Mouse (Mus musculus): ENCODE data around the gene Atxn1.

Gene Atxn1

GRCm38 (mm10) chr13:45857416-45857815 lies 107.4 kb downstream of the Atxn1 start:
- DNase-seq: no peak

- DNase-seq: no peak
These were observed 110.3 kb downstream of the Atxn1 start for GRCm38 (mm10) chr13:45854531-45854930.

DNA sequence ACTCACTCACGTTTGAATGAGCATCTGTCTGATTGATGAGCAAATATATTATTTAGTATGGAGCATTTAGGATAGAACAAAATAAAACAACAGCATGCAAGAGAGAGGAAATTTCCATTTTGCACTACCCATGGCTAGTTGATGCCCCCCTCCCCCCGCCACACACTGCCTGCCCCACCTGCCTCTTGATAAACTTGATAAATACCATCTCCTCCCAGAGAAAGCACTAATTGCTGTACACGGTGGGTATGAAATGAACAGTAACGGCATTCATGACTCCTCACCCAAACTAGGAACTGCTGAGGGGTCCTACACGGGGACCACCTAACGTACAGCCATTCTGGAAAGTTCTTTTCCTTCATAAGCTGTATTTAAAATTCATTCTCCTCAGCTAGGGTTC lies 111.1 kb downstream of the Atxn1 start:
- DNase-seq: no peak

GRCm38 (mm10) chr13:45852288-45852687 lies 112.5 kb downstream of the Atxn1 start:
- DNase-seq: no peak

GRCm38 (mm10) chr13:45851746-45852145 lies 113.1 kb downstream of the Atxn1 start:
- no peak for DNase-seq

- DNase-seq: no peak
These were observed 113.7 kb downstream of the Atxn1 start for GRCm38 (mm10) chr13:45851156-45851555.

DNA sequence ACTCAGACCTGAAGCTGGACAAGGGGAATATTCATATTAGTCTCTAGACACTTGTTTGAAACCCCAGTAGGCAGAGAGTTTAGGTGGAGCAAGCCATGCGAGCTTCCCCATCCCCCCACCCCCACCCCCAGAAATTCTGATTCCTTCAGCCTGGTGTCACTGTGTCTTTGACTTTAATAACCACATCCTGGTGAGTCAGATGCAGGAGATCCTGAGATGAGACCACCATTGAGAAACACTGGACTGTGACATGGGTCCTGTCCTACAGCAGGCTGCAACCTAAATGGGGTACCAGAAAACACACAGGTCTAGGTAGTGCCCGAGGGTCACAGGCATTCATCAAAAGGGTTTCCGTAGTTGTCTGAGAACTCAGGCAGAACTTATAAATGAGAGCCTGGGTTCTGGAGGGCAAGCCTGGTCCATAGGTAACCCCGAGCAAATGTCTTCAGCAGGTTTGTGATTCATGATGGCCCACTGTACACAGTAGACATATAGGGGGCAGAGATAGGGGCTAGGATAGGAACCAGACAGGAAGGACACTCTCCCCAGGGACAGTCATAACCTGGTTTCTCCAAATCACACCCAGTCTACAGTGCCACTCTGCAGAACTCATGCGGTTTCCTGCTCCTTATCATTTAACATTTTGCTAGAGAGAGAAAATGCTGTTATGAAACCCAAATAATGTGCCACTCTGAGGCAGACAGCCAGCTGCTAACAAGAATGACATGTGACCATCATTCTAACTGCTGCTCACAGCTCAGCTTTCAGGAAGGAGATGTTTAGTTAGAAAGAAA lies 114.4 kb downstream of the Atxn1 start:
- no peak for DNase-seq

DNA sequence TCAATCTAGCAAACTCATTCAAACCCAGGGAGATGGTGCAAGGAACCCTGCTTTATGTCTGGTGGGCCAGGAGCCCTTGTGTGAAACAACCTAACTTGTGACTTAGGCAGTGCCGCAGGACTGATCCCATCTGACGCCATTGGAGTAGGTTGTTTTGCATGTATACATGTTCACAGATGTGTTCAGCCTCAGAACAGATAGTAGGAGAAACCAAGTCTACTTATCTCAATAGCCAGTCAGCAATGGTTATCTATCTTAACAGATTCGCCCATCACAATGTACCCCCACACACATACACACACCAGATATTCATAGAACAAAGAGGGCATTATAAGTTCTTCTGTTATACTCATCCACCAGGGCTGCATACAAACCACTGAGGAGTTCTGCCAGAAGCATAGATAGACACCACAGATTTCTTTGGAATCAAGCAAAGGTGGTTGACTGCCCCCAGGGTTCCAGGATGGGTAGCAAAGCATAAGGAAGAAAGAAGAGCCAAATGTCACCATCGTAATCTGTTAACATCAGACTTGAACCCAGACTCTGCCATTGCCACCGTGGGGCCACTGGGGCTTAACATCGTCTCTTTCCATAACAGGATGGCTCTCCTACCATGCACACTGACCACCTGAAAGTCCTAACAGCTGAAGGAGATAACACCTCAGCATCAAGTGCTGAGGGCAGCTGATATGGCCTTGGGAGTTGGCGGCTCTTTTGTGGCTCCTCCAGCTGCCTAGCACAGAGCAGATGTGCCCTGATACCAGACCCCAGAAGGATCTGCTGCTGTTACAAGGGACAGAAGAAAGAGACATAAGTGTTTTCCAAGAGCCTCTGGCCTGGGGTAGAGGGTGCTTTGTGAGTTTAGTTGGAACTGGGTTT lies 115.4 kb downstream of the Atxn1 start:
- no peak for DNase-seq

GRCm38 (mm10) chr13:45842511-45843055 lies 122.2 kb downstream of the Atxn1 start:
- no peak for DNase-seq

GRCm38 (mm10) chr13:45839901-45840300 lies 124.9 kb downstream of the Atxn1 start:
- DNase-seq: no peak

GRCm38 (mm10) chr13:45837609-45838220 lies 127.1 kb downstream of the Atxn1 start:
- DNase-seq: no peak

DNA sequence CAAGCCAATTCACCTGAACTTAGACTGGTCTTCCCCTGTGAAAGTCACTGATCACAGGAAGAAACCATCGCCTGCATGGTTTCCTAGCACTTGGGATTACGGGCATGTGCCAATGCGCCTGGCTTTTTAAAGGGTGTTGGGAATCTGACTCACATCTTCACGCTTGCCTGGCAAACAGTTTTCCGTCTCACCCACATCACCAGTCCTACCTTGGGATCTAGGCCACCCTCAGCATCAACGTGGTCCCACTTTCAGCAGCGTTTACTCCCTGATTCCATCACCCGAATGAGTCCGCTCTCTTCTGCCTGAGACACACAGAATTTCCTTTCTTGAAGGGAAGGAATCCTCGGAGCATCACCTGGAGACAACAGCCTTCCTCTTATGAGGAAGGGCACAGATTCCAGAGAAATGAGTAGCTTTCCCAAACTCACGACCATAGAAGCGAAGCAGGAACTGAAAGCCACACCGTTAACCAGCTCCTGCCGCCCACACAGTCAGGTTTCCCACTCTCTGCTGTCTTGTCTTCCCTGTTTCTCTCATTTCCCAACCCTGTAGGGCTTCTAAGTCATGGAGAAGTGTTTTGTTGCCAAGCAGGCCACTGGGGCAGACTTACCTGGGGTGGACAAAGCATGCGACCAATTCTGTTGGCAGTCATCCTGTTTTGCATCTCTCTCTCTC lies 128.3 kb downstream of the Atxn1 start:
- DNase-seq: no peak

GRCm38 (mm10) chr13:45834300-45834699 lies 130.5 kb downstream of the Atxn1 start:
- DNase-seq: peak in 1 of 2 experiments; percentile 12

DNA sequence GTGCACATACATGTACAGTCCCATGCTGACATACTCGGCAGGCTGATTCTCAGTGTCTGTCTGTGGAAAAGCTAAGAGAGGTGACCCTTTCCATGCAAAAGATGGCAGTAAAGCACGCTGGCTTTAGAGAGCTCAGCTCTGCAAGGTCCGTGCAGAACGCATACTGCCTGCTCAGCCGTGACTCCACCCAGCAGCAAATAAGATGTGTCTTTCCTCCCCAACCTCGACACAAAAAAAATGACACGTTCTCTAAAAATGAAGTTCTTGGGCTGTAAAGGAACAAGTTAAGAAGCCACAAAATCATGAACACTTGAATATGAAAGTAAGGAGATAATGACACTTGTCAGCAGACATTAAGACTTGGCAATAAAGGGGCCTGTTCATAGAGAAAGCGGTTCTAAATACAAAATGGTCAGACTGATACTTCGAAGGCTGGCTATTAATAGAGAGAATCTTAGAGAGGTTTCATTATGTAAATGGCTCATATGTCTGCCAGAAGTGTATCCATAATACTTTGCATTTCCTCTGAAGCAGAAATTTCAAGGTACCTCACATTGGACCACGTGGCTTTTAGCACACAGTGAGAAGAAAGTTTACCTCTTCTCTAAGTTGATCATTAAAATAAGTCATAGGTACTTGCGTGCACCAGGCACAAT lies 132.0 kb downstream of the Atxn1 start:
- DNase-seq: no peak

DNA sequence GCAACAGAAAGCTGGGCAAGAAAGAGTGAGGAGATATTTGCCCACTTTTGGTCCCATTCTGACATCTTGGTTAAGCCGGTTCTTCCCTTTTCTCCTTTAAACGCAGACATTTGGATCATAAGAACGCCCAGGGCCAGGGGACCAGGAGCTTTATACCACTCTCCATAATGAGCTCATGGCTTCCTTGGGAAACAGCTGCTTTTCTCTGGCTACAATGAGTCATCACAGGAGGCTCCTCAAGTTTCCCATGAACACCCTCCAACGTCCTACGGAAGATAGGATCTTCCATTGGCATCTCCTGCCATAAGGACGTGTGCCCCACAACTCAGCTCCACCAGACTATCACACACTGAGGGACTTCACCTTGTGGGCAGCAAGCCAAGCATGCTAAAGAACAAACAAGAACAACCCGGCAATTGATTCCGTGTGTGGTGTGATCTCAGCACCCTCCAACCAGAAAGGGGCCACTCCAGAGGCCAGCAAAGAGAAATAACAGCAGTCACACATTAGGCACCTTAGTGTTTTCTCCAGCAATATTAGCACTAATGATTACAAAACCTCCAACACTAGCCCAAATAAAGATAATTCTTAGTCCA lies 135.4 kb downstream of the Atxn1 start:
- DNase-seq: no peak

- DNase-seq: no peak
These were observed 136.8 kb downstream of the Atxn1 start for GRCm38 (mm10) chr13:45828035-45828434.

DNA sequence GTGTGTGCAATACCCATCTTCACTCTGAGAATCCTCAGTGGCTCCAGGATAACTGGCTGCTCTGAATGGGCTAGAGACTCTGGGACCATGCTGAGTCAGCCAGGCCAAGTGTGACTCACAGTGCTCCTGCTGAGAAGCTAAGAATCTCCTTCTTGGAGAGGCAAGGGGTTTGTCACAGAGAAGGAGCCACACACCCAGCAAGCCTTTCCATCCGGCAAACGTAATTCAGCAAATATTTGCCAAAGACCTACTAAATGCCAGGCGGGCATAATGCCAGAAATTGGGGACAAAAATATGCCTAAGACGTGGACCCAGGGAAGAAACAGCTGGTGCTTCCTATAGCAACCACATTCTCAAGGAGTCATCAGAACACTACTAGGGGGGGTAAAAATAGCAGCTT lies 137.2 kb downstream of the Atxn1 start:
- peak; percentile 6 to 13 for DNase-seq

DNA sequence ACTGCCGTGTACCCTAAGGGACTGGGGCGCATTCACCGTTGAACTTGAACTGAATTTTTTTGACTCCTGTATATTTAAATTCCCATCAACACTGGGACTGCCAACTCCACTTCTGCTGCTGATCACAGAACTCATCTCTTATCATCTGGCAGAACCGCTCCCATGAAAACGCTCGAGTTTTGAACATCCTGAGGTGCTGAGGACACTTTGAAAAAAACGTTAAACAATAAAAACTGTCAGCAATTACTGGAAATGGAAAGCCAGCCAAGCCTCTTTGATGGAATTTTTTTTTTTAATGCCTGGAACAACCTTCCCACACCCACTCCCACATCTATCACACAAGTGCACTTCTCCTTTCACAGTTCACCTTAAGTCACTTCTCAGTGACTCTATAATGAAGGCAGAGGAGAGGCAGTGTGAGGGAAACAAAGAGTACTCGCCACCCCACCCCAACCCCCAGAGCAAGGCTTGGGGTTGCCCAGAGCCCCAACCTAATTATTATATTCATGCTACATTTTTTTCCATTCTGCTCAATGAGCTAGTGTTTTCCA lies 137.7 kb downstream of the Atxn1 start:
- no peak for DNase-seq

- no peak for DNase-seq
These were observed 142.3 kb downstream of the Atxn1 start for GRCm38 (mm10) chr13:45822491-45822829.

GRCm38 (mm10) chr13:45821764-45822490 lies 142.9 kb downstream of the Atxn1 start:
- no peak for DNase-seq
